Mouse (Mus musculus) liver, adult (tissue): Measurements from ENCODE around the gene S1pr2.

Experiments
- GATA4 ChIP-seq: IDR thresholded peaks from 2 replicates; pipeline ENCODE4 v1.6.1; 2014; ENCODE audit warnings: mild to moderate bottlenecking, low read length; ENCODE audit not compliant: insufficient replicate concordance

The S1pr2 gene

GRCm38 (mm10) chr9:20976216-20976960, at the start of gene S1pr2:
Gene S1pr2, minus strand, starts transcription at chr9:20976781.
- TF ChIP-seq GATA4, result no peak; the same call in 1 of the 2 replicates

DNA sequence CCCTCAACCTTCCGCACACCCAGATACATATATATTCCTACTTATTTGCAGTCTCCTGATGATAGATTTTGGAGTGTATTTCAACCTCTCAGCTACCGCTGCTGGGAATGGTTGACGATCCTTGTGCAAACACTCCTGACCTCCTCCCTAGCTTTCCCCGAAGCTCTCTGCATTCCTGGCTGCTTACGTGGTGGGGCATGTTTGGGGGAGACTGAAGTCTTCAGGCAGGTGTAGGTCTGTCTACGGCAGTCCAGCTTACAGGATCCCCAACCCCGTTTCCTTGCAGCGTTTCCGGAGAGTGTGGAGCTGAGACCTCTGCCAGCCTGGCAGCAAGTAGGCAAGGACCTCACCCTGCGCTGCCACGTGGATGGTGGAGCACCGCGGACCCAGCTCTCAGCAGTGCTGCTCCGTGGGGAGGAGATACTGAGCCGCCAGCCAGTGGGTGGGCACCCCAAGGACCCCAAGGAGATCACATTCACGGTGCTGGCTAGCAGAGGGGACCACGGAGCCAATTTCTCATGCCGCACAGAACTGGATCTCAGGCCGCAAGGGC, 48.8 kb upstream of the S1pr2 start:
- TF ChIP-seq GATA4, result no peak

DNA sequence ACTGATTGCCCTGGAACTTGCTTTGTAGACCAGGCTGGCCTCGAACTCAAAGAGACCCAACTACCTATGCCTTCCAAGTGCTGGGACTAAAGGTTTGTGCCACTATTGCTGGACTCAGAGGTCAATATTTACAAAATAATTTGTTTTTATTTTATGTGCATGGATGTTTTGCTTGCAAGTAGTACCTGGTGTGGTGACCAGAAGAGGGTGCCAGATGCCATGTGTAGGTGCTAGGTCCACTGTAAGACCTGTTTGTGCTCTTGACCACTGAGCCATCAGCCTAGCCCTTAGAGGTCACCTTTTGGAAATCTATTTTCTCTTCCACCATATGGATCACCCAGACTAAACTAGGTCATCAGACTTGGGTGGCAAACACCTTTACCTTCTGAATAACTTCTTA, 46.1 kb upstream of the S1pr2 start:
- no peak for TF ChIP-seq GATA4

- no peak for TF ChIP-seq GATA4
Measured at GRCm38 (mm10) chr9:21022288-21022687, 45.7 kb upstream of the S1pr2 start.

GRCm38 (mm10) chr9:21021363-21021762, 44.8 kb upstream of the S1pr2 start:
- TF ChIP-seq GATA4, result no peak

GRCm38 (mm10) chr9:21018600-21018999, 42.0 kb upstream of the S1pr2 start:
- no peak for TF ChIP-seq GATA4

DNA sequence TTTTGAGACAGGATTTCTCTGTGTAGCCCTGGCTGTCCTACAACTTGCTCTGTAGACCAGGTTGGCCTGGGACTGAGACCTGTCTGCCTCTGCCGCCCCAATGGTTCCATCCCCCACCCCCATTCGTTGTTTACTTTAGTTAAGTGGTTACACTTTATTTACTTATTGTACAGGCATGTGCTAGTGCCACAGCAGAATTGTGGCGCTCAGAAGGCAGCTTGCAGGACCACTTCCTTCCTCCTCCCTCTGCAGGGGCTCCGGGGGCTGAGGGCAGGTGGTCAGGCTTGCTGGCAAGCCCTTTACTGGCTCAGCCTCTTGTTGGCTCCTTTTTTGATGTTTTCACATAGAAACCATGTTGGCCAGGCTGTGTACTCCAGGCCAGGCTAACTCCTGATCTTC, 40.6 kb upstream of the S1pr2 start:
- no peak for TF ChIP-seq GATA4

GRCm38 (mm10) chr9:21016331-21017176, 40.0 kb upstream of the S1pr2 start:
- TF ChIP-seq GATA4, result no peak

GRCm38 (mm10) chr9:21015571-21016130, 39.1 kb upstream of the S1pr2 start, which contains the start of gene Icam1:
Gene Icam1, plus strand, starts transcription at chr9:21015985.
- TF ChIP-seq GATA4, result no peak

DNA sequence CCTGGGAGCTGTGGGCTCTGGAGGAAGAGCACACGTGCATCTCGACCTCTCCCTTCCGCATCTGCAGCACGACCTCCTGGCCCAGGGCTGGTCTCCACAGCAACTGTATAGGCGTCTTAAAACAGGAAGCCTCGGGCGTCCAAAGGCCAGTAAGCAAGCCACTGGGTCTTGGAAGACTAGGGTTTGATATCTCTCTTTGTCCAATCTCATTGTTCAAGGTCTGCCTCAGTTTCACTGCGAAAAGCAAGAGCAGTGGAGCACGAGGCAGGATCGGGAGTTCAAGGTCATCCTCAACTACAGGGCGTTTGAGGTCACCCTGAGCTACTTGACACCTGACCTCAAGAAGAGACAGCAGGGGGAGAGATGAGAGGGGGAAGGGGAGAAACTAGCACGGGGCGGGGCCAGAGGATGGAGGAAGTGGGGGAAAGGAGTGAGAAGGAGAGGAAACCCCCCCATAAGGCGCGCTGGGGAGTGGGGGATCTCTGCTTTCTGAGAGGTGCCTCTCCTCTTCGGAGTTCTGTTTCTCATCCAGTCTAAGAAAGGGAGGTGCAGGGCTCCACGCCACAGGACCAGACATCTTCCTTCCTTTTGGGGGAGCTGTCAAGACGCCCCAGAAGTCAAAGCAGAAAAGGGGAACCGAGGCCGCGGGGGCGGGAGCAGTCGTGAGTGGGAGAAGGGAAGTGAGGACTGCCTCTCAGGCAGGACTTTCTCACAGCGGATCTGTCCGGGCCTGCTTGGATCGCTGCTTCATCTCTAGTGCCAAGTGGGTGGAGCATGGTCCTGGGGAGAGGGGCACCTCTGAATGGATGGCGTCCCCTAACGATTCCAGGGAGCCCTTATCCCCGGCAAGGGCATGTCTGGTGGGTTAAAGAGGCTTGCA, 38.4 kb upstream of the S1pr2 start:
- TF ChIP-seq GATA4, result no peak; the same call in 1 of the 2 replicates

- TF ChIP-seq GATA4, result no peak
Measured at GRCm38 (mm10) chr9:21012368-21012767, 35.8 kb upstream of the S1pr2 start.

- no peak for TF ChIP-seq GATA4
Measured at GRCm38 (mm10) chr9:21011846-21012312, 35.3 kb upstream of the S1pr2 start.

DNA sequence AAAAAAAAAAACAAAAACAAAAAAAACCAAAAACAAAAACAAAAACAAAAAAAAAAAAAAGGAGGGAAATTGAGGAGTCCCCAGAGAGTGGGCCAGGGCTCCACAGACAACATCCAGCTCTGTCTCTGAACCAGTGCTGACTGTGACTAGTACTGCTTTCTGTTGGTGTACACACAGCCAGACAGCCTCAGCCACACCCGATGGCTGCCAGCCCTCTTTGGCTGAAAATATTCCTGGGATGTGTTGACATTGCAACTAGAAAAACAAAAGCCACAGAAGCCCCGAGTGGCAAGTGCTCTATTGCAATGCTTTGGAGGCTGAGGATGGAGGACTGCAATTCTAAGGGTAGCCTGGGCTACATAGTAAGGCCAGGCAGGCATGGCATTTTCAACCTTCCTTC, 33.8 kb upstream of the S1pr2 start:
- no peak for TF ChIP-seq GATA4

- no peak for TF ChIP-seq GATA4
Measured at GRCm38 (mm10) chr9:21008007-21008406, 31.4 kb upstream of the S1pr2 start.
